Mouse (Mus musculus) thymus, adult 2 months (tissue): ENCODE results near the gene Olfr1438-ps1.

ENCODE experiments used
- CTCF ChIP-seq: fragments of 200-500 bp; IDR thresholded peaks from 2 replicates; pipeline ENCODE4 v1.5.1; 2012; ENCODE audit warnings: mild to moderate bottlenecking, control low read depth, low read length, moderate library complexity, borderline replicate concordance; ENCODE audit not compliant: control insufficient read depth, poor library complexity, insufficient read depth; ENCODE audit errors: extremely low read depth
- POLR2A ChIP-seq: fragments of 200-500 bp; IDR thresholded peaks from 2 replicates; pipeline ENCODE4 v1.6.1; 2012; ENCODE audit warnings: mild to moderate bottlenecking, low read length, control low read depth, moderate library complexity; ENCODE audit not compliant: control insufficient read depth, poor library complexity, insufficient read depth; ENCODE audit errors: extremely low read depth

GRCm38 (mm10) chr19:12292979-12293378 is 42.7 kb downstream of the Olfr1438-ps1 start:
- TF ChIP-seq CTCF = no peak
- no peak for TF ChIP-seq POLR2A
